Mouse (Mus musculus) brain, embryonic 14.5 days (tissue): ENCODE measurements around the gene Syndig1.

Experiments used
- CTCF ChIP-seq: fragments of 200-500 bp; IDR thresholded peaks from 2 replicates; pipeline ENCODE4 v1.5.1; 2012; ENCODE audit warnings: inconsistent platforms, mild to moderate bottlenecking, moderate library complexity, borderline replicate concordance; ENCODE audit not compliant: insufficient read depth, insufficient read length; ENCODE audit errors: extremely low read depth
- POLR2A ChIP-seq: fragments of 200-500 bp; IDR thresholded peaks from 2 replicates; pipeline ENCODE4 v1.6.1; 2012; ENCODE audit warnings: mild to moderate bottlenecking, inconsistent platforms, borderline replicate concordance; ENCODE audit not compliant: poor library complexity, insufficient read depth, insufficient read length, severe bottlenecking; ENCODE audit errors: extremely low read depth

GRCm38 (mm10) chr2:150000564-150000963 lies 171.6 kb downstream of the Syndig1 start:
- no peak for TF ChIP-seq CTCF
- TF ChIP-seq POLR2A, result no peak
